Mouse (Mus musculus): ENCODE measurements at regions not wholly inside any gene's neighbourhood (a gene's known extent, or its start where the extent isn't known, plus 50 kb on each side); places are given as distances from the start of the nearest gene placed in this dataset.

- DNase-seq (ENCODE audit: low spot score) = no peak
Measured at GRCm38 (mm10) chr13:60004611-60005010, 172.6 kb downstream of the Gas1 start.

- no peak for DNase-seq (ENCODE audit: low spot score)
Measured at GRCm38 (mm10) chr13:60002098-60002497, 175.1 kb downstream of the Gas1 start.

GRCm38 (mm10) chr13:60001637-60002036, 175.5 kb downstream of the Gas1 start:
- DNase-seq (ENCODE audit: low spot score) = no peak

DNA sequence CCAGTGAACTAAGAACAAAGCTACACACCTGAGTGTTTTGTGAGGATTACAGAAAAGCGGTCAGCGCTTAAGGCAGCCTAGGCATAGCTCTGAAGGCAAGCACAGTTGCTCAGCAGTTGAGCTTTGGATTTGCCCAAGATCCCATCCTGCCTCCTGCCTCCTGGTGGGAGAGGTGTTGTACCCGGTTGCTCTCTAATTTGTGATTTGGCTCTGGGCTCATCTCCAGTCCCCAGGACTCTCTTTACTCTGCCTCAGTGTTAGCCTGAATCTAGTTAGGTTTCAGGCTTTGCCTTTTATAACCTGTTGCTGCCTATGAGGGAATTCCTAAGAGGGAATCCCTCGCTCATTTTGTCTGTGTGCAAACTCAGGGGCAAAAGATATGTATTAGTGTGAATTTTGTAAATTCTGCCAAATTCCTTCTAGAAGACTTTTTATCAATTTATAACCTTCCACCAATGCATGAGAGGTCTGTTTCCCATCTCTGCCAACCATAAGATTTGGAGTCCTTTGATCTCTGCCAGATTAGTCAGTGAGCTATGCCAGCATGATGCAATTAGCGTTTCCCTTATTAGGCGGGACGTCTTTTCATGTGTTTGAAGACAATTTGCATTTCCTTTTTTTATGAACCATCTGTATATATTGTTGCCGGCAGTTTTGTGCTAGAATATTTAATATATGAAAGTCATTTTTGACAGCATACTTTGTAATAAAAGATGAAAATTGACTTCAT, 176.4 kb downstream of the Gas1 start:
- DNase-seq (ENCODE audit: low spot score) = no peak

DNA sequence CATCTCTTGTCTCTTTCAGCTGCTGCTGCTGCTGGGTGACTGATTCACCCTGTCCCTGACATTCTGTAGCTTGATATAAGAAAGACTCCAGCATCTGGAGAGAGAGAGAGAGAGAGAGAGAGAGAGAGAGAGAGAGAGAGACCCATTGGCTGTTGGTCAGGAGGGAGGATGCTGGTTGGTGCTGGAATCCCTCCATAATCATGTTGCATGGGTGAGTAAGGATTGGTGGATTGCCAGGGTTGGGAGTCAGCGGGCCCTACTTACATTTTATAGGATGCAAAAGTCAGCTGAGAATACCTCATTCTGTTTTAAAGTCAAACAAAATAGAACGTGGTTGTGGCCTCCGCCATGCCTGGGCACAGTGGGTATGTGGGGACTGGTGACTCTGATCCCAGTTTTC, 174.5 kb upstream of the Tut7 start:
- DNase-seq (ENCODE audit: low spot score) = no peak

DNA sequence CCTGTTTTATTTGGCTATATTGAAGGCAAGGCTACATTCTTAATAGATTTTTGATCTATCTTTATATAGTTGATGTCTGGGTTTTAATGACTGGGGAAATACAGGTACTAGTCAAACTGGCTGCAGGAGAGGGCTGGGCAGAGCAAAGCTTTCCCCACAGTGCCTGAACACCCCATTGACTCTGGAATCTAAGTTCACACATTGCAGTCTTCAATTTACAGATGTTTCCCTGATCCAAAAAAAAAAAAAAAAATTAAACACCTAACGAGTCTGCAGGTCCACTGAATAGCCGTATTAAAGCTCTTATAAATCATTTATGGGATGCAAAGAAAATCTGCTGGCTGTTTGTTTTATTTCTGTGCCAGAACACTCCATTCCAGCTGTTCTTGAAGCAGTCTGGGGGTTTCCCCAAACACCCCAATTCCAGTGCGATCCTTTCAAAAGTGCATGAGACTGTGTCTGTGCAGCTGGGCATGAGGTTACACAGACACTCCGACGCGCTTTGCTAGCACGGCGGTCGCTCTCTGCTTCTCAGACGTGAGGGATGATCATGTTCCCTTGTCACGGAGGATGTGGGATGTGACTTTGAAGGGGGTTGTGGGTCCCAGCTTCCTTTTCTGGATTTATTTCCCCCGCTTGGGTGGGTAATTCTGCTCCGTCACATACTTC, 173.3 kb upstream of the Tut7 start:
- DNase-seq (ENCODE audit: low spot score) = no peak

DNA sequence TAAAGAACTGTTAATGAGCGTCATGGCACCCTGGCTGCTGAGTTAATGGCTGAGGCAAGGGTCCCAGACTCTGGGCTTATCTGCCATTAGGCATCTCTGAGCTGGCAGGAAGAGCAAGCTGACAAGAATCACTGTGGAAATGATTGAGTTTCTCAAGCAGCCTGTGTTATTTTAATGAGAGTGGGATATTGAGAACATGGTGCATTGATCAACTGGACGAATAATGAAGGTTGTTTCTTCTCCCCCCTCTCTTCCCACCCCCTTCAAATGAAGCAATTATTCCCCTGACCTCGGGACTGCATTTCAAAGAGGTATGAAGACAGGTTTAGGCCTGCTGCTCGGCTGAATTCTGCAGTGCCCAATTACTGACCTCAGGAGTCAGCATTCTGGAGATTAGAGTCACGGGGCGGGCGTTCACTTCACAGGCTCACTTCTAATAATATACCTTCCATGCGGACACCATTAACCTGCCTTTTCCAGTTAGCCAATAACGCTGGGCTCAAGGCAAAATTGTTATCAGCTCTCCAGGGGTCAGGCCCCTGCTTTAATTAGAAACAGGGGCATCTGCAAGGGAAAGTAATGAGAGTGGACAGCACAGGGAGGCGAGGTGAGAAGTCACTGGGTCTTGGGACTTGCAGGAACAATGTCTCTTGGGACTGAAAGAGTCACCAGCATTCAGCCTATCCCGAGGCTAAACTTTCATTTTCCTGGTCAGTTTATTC, 170.0 kb upstream of the Tut7 start:
- no peak for DNase-seq (ENCODE audit: low spot score)

DNA sequence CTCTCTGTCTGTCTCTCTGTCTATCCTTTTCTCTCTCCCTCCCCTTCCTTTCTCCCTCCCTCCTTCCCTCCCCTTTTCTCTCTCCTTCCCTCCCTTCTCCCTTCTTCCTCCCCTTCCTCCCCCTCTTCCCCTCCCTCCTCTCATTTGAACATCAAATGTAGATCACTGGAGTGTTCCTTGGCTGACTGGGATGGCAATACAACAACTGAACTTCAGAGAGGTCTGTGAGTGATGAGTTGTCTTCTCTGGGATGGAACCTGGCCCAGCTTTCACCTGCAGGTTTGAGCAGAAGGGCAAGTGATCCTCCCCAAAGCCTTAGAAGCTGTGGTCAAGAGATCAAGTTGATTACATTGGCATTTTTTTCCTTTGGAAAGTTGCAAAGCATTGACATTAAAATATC, 169.4 kb upstream of the Tut7 start:
- no peak for DNase-seq (ENCODE audit: low spot score)

DNA sequence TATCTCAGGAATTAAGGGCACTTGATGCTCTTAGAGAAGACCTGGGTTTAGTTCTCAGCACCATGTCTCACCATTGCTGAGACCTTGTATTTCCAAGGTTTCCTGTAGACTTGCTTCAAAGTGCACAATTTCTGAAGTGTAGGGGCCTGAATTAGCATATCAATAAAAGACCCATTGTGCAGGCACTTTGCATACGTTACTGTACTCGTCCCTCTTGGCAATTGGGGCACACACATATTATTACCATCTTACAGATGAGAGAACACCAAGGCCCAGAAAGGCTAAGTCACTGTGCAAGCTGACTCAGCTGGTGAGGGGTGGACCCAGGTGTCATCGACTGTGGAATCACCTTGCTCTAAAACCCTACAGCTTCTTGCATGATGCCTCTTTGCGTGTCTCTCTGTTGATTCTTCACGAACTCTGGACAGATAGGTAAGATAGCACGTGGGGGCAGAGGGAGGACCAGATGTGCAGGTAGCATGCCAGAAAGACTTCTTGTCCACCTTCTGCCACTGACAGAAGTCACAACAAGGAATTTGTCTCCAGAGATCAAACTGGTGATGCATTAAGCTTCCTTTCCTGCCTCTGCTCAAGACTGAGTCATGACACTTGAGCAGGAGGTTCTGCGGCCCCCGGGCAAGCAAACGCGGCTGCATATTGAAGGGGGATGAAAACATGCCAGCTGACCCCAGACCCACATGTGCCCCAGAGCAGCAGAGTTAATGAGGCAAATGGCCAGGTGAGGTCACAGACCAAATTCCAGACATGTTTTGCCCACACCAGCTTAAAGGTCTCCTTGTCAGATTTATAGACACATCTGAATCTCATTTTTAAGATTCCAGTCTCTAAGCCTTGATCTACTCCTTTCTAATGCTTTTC, 167.7 kb upstream of the Tut7 start:
- no peak for DNase-seq (ENCODE audit: low spot score)

DNA sequence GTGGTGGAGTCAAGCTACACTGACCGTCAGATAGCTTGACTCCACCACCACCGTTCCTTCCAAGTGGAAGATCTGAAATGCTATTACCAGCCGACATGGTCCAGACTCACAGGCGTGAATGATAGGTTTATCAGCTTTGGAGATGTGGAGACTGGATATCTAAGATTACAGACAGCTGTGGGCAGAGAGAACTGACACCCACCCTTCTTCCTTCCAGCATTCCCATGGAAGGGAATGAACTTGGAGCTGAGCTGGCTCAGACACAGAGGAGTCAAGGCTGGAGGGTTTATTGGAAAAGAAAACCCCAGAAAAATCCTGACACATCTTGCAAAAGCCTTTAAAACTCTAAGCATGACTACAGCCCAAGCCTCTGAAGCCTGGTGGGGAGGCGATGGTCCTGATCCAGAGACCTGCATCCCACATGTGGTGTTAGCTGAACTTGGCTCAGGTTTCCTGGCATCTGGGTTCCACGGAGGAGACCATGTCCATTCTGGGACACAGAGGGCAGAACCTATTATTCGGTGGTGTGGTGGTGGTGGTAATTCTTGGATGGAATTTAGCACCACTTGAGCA, 165.5 kb upstream of the Tut7 start:
- no peak for DNase-seq (ENCODE audit: low spot score)

DNA sequence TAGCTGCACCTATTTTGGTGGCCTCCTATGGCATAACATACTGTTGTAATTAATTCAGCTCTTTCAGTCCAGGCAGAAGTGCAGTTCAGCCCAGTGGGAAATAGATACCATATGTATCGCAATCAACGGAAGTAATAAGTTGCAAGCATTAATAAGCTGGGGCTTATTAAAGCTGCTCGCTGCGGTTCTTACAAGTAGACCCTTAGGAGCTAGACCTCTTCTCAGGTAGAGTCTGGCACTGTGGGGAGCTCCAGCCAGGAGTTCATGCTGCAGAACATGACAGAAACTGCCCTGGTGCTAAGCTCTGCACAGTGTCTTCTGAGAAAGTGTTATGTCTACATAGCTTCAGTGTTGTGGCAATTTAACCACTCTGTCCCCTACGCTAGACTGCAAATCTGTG, 153.5 kb upstream of the Tut7 start:
- no peak for DNase-seq (ENCODE audit: low spot score)

DNA sequence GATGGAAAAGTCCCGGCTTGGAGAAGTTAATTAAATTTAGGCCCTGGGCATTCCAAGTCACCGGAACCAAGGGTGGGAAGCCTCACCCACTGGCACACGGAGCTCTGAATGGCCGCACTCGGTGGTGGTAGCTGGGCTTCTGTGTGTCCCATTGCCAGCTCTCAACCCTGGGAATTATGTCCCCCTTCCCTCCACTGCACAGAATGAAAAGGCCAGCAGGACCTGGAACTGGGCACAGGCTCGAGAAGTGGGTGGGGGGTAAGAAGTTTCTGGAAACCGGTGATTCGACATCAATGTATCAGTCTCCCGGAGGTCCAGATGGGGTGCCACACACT, 149.1 kb upstream of the Tut7 start:
- DNase-seq (ENCODE audit: low spot score) = no peak

DNA sequence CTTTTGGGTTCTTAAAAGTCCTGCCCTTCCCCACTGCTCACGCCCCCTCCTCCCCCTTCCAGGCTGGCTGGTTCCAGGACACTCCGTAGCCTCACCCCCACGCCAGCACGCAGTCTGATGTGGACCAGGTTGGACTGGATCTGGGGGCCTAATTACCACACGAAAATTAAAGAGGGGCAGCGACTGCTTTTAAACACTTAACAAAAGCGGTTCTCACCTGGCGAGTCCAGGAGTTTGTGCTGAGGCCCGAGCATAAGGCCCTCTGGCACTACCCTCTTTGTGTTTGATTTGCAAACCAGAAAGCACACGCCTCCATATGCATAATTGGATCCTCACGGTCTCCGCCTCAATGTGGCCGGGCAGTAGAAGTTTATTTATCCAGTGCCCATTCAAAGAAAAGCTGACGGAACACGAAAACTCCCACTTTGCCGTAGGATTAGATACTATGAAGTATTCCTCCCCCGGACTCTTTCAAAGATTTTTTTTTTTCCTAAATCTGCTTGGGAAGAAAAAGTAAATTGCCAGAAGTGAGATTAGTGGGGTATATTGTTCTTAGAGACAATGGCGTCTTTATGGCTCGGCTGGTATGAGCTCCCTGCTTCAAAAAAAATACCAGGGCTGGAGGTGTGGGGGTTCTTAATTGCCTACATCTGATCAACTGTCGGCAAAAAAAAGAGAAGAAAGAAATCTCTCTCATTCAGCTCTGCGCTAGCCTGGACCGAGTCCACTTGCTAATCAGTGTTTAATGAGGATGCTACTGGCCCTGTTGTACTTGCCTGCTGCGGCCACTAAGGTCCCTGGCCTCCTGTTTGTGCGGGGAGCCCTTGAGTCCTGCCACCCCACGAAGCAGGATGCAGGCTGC, 148.5 kb upstream of the Tut7 start:
- DNase-seq (ENCODE audit: low spot score) = no peak

GRCm38 (mm10) chr13:59970430-59970829, 147.5 kb upstream of the Tut7 start:
- no peak for DNase-seq (ENCODE audit: low spot score)

- DNase-seq (ENCODE audit: low spot score) = no peak
Measured at GRCm38 (mm10) chr13:59969484-59969883, 146.5 kb upstream of the Tut7 start.

DNA sequence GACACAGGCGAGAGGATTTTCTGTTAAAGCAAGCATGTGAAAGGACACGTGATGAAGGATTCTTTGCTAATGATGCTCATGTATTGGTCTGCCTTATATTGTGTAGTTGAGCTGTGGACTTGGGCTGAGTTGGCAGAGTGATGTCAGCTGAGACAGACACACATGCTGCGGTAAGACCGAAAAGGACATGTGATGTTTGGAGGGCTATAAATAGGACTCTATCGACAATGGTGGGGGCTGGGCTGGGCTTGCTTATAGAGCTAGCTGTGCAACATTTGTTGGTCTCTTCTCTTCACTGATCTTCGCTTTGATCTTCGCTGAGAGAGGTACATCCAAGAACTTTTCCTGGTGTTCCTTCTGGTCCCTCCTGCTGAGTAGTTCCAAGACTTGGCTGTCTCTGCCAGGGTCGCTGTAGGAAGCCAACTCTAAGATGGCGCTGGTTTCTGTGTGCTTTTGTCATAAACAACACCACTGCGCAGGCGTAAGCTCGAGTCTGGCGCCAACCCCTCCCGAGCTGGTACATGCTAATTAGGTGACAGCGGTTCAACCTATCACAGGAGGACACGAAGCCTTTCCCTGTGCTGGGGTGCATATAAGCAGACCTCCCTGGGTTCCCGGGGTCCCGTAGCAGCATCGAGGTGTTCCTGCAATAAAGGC, 145.8 kb upstream of the Tut7 start:
- no peak for DNase-seq (ENCODE audit: low spot score)

GRCm38 (mm10) chr13:59966535-59967255, 143.7 kb upstream of the Tut7 start:
- DNase-seq (ENCODE audit: low spot score) = no peak

DNA sequence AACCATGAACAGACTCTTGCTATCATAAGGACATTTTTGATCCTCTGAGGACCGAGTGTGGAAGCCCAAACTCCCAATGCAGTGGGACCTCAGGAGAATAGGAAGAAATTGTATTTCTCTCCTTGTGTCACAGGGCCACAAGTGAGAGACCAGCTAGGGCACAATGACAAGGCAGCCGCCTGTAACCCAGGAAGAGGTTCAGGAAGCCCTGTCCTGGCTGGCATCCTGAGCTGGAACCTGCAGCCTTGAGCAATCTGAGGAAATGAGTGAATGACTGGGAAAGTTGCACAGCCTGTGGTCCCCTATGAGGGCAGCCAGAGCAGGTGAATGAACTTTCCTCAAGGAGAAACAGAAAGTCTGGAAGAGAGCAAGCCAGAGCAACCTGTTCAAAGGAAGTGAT, 142.0 kb upstream of the Tut7 start:
- no peak for DNase-seq (ENCODE audit: low spot score)

DNA sequence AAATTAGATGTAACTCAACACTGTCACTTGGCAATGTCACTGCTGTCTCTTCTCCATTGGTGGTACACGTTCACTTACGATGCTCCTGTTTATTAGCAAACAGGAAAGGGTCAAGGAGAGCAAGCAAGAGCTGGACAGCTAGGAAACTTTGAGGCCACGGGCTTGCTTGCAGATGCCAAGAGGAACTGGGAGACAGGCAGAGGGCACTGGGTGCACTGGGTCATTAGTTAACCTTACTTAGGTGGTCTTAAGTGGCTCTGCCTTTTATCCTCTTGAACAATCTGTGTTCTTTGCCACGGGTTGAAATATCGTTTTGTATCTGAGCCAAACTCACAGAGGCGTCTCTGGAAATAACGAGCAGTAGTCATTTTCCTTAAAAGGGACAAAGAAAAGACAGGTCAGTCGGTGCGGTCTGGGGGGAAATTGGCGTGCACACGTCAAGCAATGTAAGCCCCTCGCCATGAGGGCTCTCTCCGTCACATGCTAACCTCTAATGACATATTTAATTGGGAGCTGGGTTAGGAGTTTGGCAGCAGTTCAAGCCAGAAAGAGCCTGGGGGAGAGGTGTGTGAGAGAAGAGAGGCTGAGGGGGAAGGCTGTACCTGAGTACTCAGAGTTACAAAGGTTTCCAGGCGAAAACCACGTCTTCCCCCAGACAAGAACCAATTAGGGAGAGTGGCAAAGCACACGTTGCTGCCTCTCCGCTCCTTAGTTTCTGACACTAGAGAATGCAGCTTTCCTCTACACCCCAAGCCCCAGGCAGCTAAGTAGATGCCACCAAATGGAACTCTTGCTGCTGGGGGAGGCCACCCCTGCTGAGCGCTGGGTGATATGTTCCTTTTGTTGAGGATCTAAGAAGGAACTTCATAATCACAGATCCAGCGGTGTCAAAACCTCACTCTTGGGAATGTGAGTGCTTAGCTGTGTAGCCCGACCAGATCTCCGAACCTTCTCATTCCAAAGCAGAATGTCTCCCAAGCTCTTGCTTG, 140.0 kb upstream of the Tut7 start:
- no peak for DNase-seq (ENCODE audit: low spot score)
